Mouse (Mus musculus) adrenal gland, postnatal 10 days (tissue): ENCODE results near the gene Psd. TPM values are rescaled to one million over a fixed set of nuclear protein-coding genes. Genes with fewer than 3 reads are reported as not detected.

ENCODE experiments used
- DNase-seq: peaks from one replicate; pipeline ENCODE4 v3.0.0; 2021; ENCODE audit warnings: mixed read lengths
- total RNA-seq, 2 experiments: library from RNA; stranded (reverse); gene quantifications; 2 replicates each; pipeline ENCODE4 v1.2.3; 2021

The Psd gene
- total RNA-seq, 2 experiments from 2014 or later, result 8.2 to 11.9 TPM

- no peak for DNase-seq
Measured at GRCm38 (mm10) chr19:46338942-46339286, 12.0 kb upstream of the Psd start.

- peak; percentile 98 for DNase-seq
Measured at GRCm38 (mm10) chr19:46338331-46338936, 11.5 kb upstream of the Psd start, which contains the start of gene Cuedc2. Cuedc2 (minus strand) TSS chr19:46338702.

- DNase-seq, result no peak
Measured at GRCm38 (mm10) chr19:46337719-46338330, 10.9 kb upstream of the Psd start.

GRCm38 (mm10) chr19:46333906-46334305 lies 7.0 kb upstream of the Psd start:
- DNase-seq, result no peak

- DNase-seq, result no peak
Measured at GRCm38 (mm10) chr19:46332721-46333339, 5.9 kb upstream of the Psd start.

GRCm38 (mm10) chr19:46331936-46332335 lies 5.0 kb upstream of the Psd start:
- no peak for DNase-seq

- no peak for DNase-seq
Measured at GRCm38 (mm10) chr19:46331326-46331725, 4.4 kb upstream of the Psd start.

- no peak for DNase-seq
Measured at GRCm38 (mm10) chr19:46330696-46331095, 3.7 kb upstream of the Psd start.

GRCm38 (mm10) chr19:46329951-46330350 lies 3.0 kb upstream of the Psd start:
- peak; percentile 91 for DNase-seq

GRCm38 (mm10) chr19:46329031-46329641 lies 2.2 kb upstream of the Psd start:
- DNase-seq, result no peak

GRCm38 (mm10) chr19:46328081-46329030 lies 1.4 kb upstream of the Psd start, which contains the start of gene Fbxl15:
Fbxl15 (plus strand) TSS chr19:46328184.
- peak; percentile 94 for DNase-seq

GRCm38 (mm10) chr19:46327531-46328064 lies 642 bp upstream of the Psd start:
- no peak for DNase-seq

GRCm38 (mm10) chr19:46326019-46326755 lies 769 bp downstream of the Psd start:
- DNase-seq, result no peak

- no peak for DNase-seq
Measured at GRCm38 (mm10) chr19:46324918-46325317, 2.0 kb downstream of the Psd start.

- DNase-seq, result no peak
Measured at GRCm38 (mm10) chr19:46324366-46324765, 2.6 kb downstream of the Psd start.

GRCm38 (mm10) chr19:46323716-46324115 lies 3.2 kb downstream of the Psd start:
- DNase-seq, result no peak

GRCm38 (mm10) chr19:46322996-46323572 lies 3.9 kb downstream of the Psd start:
- DNase-seq, result no peak

- no peak for DNase-seq
Measured at GRCm38 (mm10) chr19:46322144-46322995, 4.6 kb downstream of the Psd start.

- no peak for DNase-seq
Measured at GRCm38 (mm10) chr19:46321101-46321943, 5.6 kb downstream of the Psd start.
